Mouse (Mus musculus) Patski (cell line): ENCODE data around the gene Fam120b. TPM values are rescaled to one million over a fixed set of nuclear protein-coding genes. Genes with fewer than 3 reads are reported as not detected.

Experiments
- ATAC-seq: fragments of 100-300 bp; one replicate; pipeline ENCODE4 v1.8.0; 2021
- CTCF ChIA-PET: fragments of 350-600 bp; sonication (Branson Sonifier 250); formaldehyde crosslinking; loops from one replicate; lab custom pipeline; 2022; ENCODE audit warnings: inconsistent platforms; lab: Charles Lee
- POLR2A ChIA-PET: fragments of 350-600 bp; sonication (Branson Sonifier 250); formaldehyde crosslinking; loops from one replicate; lab custom pipeline; 2022; ENCODE audit warnings: antibody characterized with exemption, inconsistent platforms; lab: Charles Lee
- DNase-seq: peaks from one replicate; pipeline ENCODE4 v3.0.0-alpha.2; 2011; ENCODE audit warnings: low read depth, low spot score
- H3K27me3 ChIP-seq: fragments of 371-371 bp; one replicate; pipeline ENCODE4 v1.5.1; 2021
- CTCF ChIP-seq: fragments of 100-300 bp; IDR thresholded peaks from one replicate; pipeline ENCODE4 v1.5.1; 2021
- in situ Hi-C: fragments of 300-500 bp; cut with MboI; formaldehyde crosslinking; loops from 3 replicates; pipeline ENCODE4 v1.11.1; 2018; ENCODE audit warnings: low pct_unique_long_range_greater_than_20kb, mixed read lengths
- polyA plus RNA-seq: library from polyadenylated mRNA; unstranded; gene quantifications from one replicate; pipeline ENCODE4 v1.2.3, GENCODE M21; 2021

Gene Fam120b
- polyA plus RNA-seq, 1 experiment from 2014 or later = 31.4 TPM

DNA sequence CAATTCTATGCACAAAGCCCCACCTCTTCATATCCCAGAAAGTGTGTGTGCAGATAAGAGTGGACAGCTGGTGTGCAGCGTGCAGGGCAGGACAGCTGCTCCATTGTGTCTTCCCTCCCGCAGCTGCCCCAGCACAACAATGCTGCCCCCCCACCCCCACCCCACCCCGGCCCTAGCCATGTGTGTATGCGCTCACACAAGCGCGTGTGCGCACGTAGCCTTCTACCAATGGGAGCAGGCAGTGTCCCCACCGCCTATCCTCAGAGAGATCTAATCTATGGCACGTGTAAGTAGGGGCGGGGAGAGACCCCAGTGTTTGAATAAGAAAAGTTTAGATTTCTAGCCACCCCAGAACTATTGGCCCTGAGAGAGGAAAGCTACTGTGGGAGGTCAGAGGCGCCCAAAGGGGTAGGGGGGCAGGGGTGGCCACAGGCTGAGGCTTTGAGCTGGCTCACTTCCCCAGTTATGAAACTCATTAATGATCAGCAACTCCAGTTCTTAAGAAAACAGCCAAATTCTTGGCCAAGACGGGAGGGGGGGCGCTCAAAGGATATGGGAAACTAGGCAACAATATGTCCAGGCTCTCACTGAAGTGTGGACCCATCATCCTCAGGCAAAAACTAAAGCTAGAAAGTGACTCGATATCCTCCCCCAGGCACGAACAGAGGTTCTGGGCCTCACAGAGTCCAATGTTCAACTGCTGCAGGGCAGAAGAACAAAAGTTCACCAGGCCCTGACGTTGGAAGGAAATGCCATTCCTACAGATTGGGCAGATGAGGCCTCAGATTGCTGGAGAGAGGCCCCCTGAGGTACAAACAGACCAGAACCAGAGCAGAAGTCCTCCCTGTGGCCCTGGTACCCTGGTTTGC is 23.8 kb upstream of the Fam120b start:
- ATAC-seq = no peak
- POLR2A ChIA-PET = interaction anchor here (1.0 kb wide), 1 partner anchor 8 kb away, joined by 3 read pairs; no protein-coding TSS in a partner anchor

GRCm38 (mm10) chr17:15372931-15373652 is 22.9 kb upstream of the Fam120b start:
- in situ Hi-C loops = no loop called here
- H3K27me3 ChIP-seq = no peaks in the 10 kb centered on the region
- CTCF ChIA-PET = no interaction called here
- TF ChIP-seq CTCF = no peak
- POLR2A ChIA-PET = interaction anchor here (1.0 to 1.4 kb wide), 2 partner anchors 9 to 308 kb away, joined by 3 read pairs; no protein-coding TSS in a partner anchor
- no peak for ATAC-seq
- DNase-seq = no peak

More for the DNA sequence above, 23.8 kb upstream of the Fam120b start:
- no peak for DNase-seq
- no peak for TF ChIP-seq CTCF
- H3K27me3 ChIP-seq = no peaks in the 10 kb centered on the region
- CTCF ChIA-PET = no interaction called here
- in situ Hi-C loops = no loop called here

- ATAC-seq (no peak), DNase-seq (no peak)
- ChIA-PET CTCF (interaction anchor here (0.9 kb wide), 1 partner anchor 12 kb away, joined by 3 read pairs; no protein-coding TSS in a partner anchor), POLR2A (interaction anchor here (1.1 to 1.4 kb wide), 4 partner anchors 10 to 309 kb away, joined by 3 to 4 read pairs (median 3); no protein-coding TSS in a partner anchor)
- no peaks in the 10 kb centered on the region for H3K27me3 ChIP-seq
- in situ Hi-C loops = loop anchor here (25.0 kb wide), 1 partner anchor 312 kb away; no protein-coding TSS in a partner anchor
- TF ChIP-seq CTCF = no peak
These were observed 21.5 kb upstream of the Fam120b start for GRCm38 (mm10) chr17:15374321-15375141.

GRCm38 (mm10) chr17:15375224-15375623 is 20.8 kb upstream of the Fam120b start:
- no peaks in the 10 kb centered on the region for H3K27me3 ChIP-seq
- ChIA-PET CTCF (interaction anchor here (0.5 to 1.7 kb wide), 4 partner anchors 12 to 76 kb away, joined by 3 to 4 read pairs (median 3); no protein-coding TSS in a partner anchor), POLR2A (interaction anchor here (1.1 to 1.4 kb wide), 3 partner anchors 11 to 89 kb away, joined by 3 to 4 read pairs (median 3); no protein-coding TSS in a partner anchor)
- no peak for TF ChIP-seq CTCF
- ATAC-seq (peak; percentile 7), DNase-seq (no peak)
- in situ Hi-C loops = loop anchor here (25.0 kb wide), 1 partner anchor 313 kb away; no protein-coding TSS in a partner anchor

DNA sequence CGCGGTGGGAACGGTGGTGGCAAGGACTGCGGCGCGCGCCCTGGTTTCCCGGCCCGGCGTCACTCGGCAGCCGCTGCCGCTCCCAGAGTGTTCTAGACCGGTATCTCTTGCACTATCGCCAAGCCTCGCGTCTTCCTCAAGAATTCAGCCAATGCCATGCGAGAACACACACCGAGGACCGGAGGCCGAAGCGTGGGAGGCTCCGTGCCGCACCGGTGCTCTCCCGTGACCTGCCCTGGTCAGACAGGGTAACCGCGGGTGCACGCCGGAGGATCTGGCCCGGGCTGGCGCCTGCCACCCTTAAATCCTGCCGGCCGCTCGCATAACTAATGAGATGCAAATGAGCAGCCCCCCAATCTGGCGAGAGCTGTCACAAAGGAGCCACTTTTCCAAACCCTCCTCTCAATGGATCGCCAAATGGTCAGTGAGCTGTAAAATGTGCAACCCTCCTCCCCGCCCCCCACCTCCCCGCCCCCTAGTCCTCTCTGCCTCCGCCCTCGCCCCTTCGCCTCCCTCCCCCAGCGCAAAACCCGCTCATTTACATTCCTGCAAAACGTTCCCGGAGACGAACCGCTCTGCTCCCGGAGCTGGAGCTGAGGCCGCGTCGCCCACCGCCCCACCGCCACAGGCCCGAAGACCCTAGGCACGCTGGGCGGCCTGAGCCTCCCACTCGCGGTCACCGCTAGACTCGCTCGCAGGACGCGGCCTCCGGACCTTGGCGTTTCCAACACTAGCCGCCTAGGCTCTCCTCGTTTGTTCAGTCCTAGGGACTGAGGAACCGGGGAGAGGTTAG is 20.1 kb upstream of the Fam120b start:
- in situ Hi-C loops = loop anchor here (25.0 kb wide), 1 partner anchor 314 kb away; no protein-coding TSS in a partner anchor
- POLR2A ChIA-PET = interaction anchor here (1.4 kb wide), 1 partner anchor 90 kb away, joined by 4 read pairs; no protein-coding TSS in a partner anchor
- CTCF ChIA-PET = interaction anchor here (0.5 to 3.0 kb wide), 7 partner anchors 13 to 309 kb away, joined by 3 to 40 read pairs (median 4); no protein-coding TSS in a partner anchor
- peak; percentile 81 for ATAC-seq
- no peaks in the 10 kb centered on the region for H3K27me3 ChIP-seq
- DNase-seq = peak; percentile 38
- no peak for TF ChIP-seq CTCF

DNA sequence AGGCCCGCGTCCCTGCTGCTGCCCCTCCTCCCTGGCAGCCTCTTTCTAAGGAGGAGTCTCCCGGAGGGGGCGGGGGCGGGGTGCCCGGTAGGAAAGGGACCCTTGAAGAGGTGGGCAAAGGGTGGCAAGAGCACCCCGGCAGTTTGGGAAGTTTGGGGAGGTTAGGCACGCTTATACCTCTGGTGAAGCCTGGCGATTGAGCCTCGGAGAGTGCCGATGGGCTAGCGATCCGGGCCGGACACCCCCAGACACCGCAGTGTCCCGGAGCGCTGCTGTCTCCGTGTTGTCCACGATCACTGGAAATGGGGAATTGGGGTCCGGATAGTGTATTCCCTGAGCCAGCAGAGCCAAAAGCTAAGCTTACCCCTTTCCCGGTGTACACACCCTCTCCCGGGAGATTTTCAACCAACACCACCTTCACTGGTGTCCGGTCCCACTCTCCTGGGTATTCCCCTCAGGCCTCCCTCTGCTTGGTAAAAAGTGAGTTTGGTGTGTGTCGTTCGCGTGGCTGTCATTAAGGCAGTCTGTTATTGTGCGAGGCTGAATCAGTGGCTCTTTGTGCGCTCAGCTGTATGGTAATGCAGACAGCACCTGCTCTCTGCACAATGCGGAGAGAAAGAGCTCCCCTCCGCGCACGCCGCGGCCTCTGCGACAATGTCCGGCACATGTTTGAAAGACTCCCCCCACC is 19.4 kb upstream of the Fam120b start, which contains the start of gene Dll1:
Dll1 (minus strand) TSS at position 379 of the 688 bp plus-strand sequence.
- POLR2A ChIA-PET = interaction anchor here (0.5 to 1.1 kb wide), 3 partner anchors 122 to 309 kb away, joined by 3 to 7 read pairs (median 5); no protein-coding TSS in a partner anchor

GRCm38 (mm10) chr17:15377901-15378300 is 18.1 kb upstream of the Fam120b start:
- CTCF ChIA-PET = interaction anchor here (0.7 to 3.0 kb wide), 15 partner anchors 11 to 316 kb away, joined by 3 to 40 read pairs (median 3); no protein-coding TSS in a partner anchor
- DNase-seq (no peak), ATAC-seq (peak; percentile 38)
- POLR2A ChIA-PET = interaction anchor here (1.1 kb wide), 1 partner anchor 311 kb away, joined by 5 read pairs; no protein-coding TSS in a partner anchor
- H3K27me3 ChIP-seq = no peaks in the 10 kb centered on the region
- no peak for TF ChIP-seq CTCF
- in situ Hi-C loops = loop anchor here (25.0 kb wide), 1 partner anchor 316 kb away; no protein-coding TSS in a partner anchor

More for the DNA sequence above, 19.4 kb upstream of the Fam120b start, which contains the start of gene Dll1:
- no peak for ATAC-seq
- CTCF ChIA-PET = interaction anchor here (0.7 to 3.0 kb wide), 7 partner anchors 36 to 310 kb away, joined by 3 to 40 read pairs (median 4); no protein-coding TSS in a partner anchor
- TF ChIP-seq CTCF = no peak
- no peak for DNase-seq
- no peaks in the 10 kb centered on the region for H3K27me3 ChIP-seq
- in situ Hi-C loops = loop anchor here (25.0 kb wide), 1 partner anchor 314 kb away; no protein-coding TSS in a partner anchor
